Mouse (Mus musculus): ENCODE data around the gene Crybb1.

The Crybb1 gene

GRCm38 (mm10) chr5:112302310-112302709 lies 46.7 kb downstream of the Crybb1 start:
- DNase-seq (ENCODE audit: low spot score in 2 of 2), result no peak

GRCm38 (mm10) chr5:112305842-112306241 lies 50.2 kb downstream of the Crybb1 start:
- no peak for DNase-seq (ENCODE audit: low spot score in 2 of 2)

GRCm38 (mm10) chr5:112313222-112313885 lies 57.7 kb downstream of the Crybb1 start:
- no peak for DNase-seq (ENCODE audit: low spot score in 2 of 2)

GRCm38 (mm10) chr5:112316468-112316867 lies 60.9 kb downstream of the Crybb1 start:
- no peak for DNase-seq (ENCODE audit: low spot score in 2 of 2)

- no peak for DNase-seq (ENCODE audit: low spot score in 2 of 2)
These were observed 61.7 kb downstream of the Crybb1 start for GRCm38 (mm10) chr5:112317328-112317727.
